In the genomic region with DNA sequence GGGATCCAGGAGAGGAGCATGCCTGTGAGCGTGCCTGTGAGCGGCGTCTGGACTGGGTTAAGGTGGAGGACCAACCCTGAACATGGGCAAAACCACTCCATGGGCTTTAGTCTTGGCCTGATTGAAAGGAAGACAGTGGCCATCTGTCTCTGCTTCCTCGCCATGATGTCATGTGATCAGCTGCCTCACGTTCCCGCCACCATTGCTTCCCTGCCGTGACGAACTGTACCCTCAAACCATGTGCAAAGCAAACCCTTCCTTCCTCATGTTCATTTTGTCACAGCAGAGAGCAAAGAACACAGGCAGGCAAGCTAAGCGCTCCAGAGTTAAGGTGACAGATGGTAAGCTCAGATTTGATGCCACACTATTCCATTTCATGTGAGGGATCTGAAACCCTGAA, we compare ENCODE assay signal across 27 mouse cellular contexts.
"Had no signal": no experiment of that assay in that cellular context is flagged by ENCODE, and none has a peak within 500 bp of the region (broad histone marks: within the 10 kb centered on the region; RNA-seq: fewer than 3 reads in every experiment).

No protein-coding gene starts in this region.

- H3K9ac ChIP-seq: heart, embryonic 13.5 days; heart, embryonic 15.5 days; hindbrain, embryonic 12.5 days; hindbrain, embryonic 14.5 days; intestine, embryonic 15.5 days; limb, embryonic 12.5 days; liver, embryonic 12.5 days; liver, embryonic 14.5 days had no signal

- H3K4me3 ChIP-seq: gastrocnemius, adult 2 months; heart, adult 2 months; heart, embryonic 13.5 days; heart, embryonic 15.5 days; hindbrain, embryonic 10.5 days; hindbrain, embryonic 12.5 days; intestine, embryonic 15.5 days; limb, embryonic 10.5 days; limb, embryonic 12.5 days; liver, embryonic 12.5 days had no signal

- H3K27ac ChIP-seq: gastrocnemius, adult 2 months; heart, adult 2 months; heart, embryonic 13.5 days; heart, embryonic 15.5 days; hindbrain, embryonic 10.5 days; hindbrain, embryonic 12.5 days; hindbrain, embryonic 14.5 days; intestine, embryonic 15.5 days; limb, embryonic 10.5 days; limb, embryonic 12.5 days; liver, embryonic 12.5 days; liver, embryonic 14.5 days had no signal

- H3K36me3 ChIP-seq: heart, embryonic 13.5 days; heart, embryonic 15.5 days; hindbrain, embryonic 10.5 days; hindbrain, embryonic 12.5 days; intestine, embryonic 15.5 days; limb, embryonic 10.5 days; limb, embryonic 12.5 days; liver, embryonic 12.5 days had no signal

- H3K4me2 ChIP-seq: heart, embryonic 11.5 days; heart, embryonic 13.5 days; heart, embryonic 15.5 days; hindbrain, embryonic 12.5 days; hindbrain, embryonic 14.5 days; intestine, embryonic 15.5 days; limb, embryonic 12.5 days; liver, embryonic 12.5 days had no signal

- H3K27me3 ChIP-seq: intestine, embryonic 15.5 days; limb, embryonic 12.5 days had no signal

- ATAC-seq: hindbrain, embryonic 16.5 days; inflammation-experienced regulatory T-cells, adult 6 months; intestine, embryonic 15.5 days; intestine, postnatal 0 days; liver, embryonic 12.5 days had no signal

- H3K9me3 ChIP-seq: heart, embryonic 13.5 days; heart, embryonic 15.5 days; hindbrain, embryonic 10.5 days; hindbrain, embryonic 12.5 days; intestine, embryonic 15.5 days; limb, embryonic 10.5 days; limb, embryonic 12.5 days; liver, embryonic 12.5 days had no signal

- DNase-seq: gastrocnemius, adult 2 months; gastrocnemius, postnatal 10 days; gastrocnemius, postnatal 25 days; heart, adult 2 months; heart, postnatal 14 days; heart, postnatal 4 days; kidney, adult 18-20 months; kidney, adult 8-10 months; kidney, postnatal 10 days; kidney, postnatal 25 days; kidney, postnatal 4 days; liver; lung, adult 2 months had no signal
